Mouse (Mus musculus): ENCODE results near the gene Tuft1. TPM values are rescaled to one million over a fixed set of nuclear protein-coding genes. Genes with fewer than 3 reads are reported as not detected.
"Not testable (repeated sequence)": the region's sequence is repeated elsewhere in the genome, so short reads cannot be mapped to it uniquely, and the experiment has no call there.

Gene Tuft1
- polyA plus RNA-seq, 1 experiment from 2014 or later, result 10.9 TPM

GRCm38 (mm10) chr3:94689195-94689594 lies 30.5 kb upstream of the Tuft1 start:
- not testable (repeated sequence) for H3K4me2 ChIP-seq; H3K36me3 ChIP-seq (replicated peaks); ATAC-seq (ENCODE audit: insufficient read depth); H3K9me3 ChIP-seq (replicated peaks); H3K9ac ChIP-seq; H3K27me3 ChIP-seq; H3K4me3 ChIP-seq (replicated peaks); H3K27ac ChIP-seq (replicated peaks)
- H3K4me1 ChIP-seq (replicated peaks), result peaks cover 60% of the 10 kb centered on the region
- WGBS (ENCODE audit: insufficient replicate concordance), result 36% methylated on average over 1 of the region's 1 CpGs

DNA sequence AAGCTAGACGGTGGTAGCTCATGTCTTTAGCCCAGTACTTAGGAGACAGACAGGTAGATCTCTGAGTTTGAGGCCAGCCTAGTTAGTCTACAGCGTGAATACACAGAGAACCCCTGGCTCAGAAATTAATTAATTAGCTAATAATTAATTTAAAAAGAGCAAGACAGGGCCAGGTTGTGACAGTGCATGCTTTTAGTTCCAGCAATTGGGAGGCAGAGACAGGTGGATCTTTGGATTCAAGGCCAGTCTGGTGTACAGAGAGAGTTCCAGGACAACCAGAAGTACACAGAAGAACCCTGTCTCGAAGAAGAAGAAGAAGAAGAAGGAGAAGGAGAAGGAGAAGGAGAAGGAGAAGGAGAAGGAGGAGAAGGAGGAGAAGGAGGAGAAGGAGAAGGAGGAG lies 30.0 kb upstream of the Tuft1 start:
- peaks cover 62% of the 10 kb centered on the region for H3K4me1 ChIP-seq (replicated peaks)
- not testable (repeated sequence) for H3K27ac ChIP-seq (replicated peaks); H3K27me3 ChIP-seq; H3K4me3 ChIP-seq (replicated peaks); H3K36me3 ChIP-seq (replicated peaks); H3K9ac ChIP-seq; ATAC-seq (ENCODE audit: insufficient read depth); H3K9me3 ChIP-seq (replicated peaks); H3K4me2 ChIP-seq
- WGBS (ENCODE audit: insufficient replicate concordance), result 87% methylated on average over 3 of the region's 3 CpGs

DNA sequence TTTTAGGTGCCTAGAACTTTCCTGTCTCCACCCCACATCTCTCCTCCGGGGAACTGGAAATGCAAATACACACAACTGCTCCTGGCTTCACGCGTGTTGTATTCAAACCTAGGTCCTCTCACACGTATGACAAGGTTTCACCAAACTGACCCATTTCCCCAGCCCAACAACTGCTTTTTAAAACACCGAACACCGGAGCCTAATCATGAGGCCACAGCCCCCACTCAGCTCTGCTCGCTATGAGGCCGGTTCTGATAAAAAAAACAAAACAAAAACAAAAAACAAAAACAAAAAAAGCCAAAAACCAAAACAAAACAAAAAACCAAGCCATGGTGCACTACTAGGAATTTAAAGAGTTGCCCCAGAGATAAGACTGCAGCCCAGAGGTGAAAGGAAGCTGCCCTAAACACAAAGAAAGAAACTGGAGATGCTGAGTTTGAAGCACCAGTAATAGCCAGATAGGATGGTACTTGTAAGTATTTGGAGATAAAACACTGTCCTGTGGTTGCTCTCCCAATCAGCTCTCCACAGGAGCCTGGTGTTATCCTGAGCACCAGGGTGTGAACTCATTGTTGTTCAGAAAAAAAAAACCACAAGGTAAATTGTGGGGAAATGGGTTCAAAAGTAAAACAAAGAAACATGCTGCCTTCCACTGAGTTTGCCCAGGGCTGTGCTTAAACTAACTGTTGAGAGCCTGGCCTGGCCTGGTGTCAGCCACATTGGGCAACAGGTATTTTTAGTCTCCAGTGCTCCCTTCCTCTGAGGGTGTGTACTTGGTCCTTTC lies 27.5 kb upstream of the Tuft1 start:
- H3K36me3 ChIP-seq (replicated peaks); H3K9me3 ChIP-seq (replicated peaks); H3K27me3 ChIP-seq: not testable (repeated sequence)
- Histone ChIP-seq H3K4me1 (replicated peaks) (peaks cover 66% of the 10 kb centered on the region), H3K27ac (replicated peaks) (peak overlapping the region; percentile 85), H3K4me3 (replicated peaks) (0 out of 2 replicates have a peak overlapping the region, but pooled peaks have one; percentile 6), H3K9ac (peak overlapping the region; percentile 27; the same call in 1 of the 2 replicates), H3K4me2 (peak overlapping the region; percentile 46)
- 24% methylated on average over 8 of the region's 8 CpGs for WGBS (ENCODE audit: insufficient replicate concordance)
- peak; percentile 89 for ATAC-seq (ENCODE audit: insufficient read depth)

DNA sequence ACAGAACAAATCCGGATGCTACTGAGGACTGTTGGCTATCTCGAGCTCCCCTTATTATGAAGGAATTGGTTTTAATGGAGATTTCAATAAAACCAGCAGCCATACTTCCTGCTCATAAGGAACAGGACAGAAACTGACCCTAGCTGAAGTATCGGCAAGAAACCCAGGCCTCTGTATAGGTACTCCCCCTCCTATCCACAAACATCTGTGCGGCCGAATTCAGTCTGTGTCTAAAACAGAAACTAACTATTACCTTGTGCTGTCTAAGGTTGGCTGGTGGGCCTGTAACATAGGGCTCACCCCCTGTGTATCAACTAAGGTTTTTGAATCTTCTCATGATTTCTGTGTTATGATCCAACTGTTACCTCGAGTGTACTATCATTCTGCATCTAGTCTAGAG lies 25.0 kb upstream of the Tuft1 start:
- Histone ChIP-seq H3K4me3 (replicated peaks) (no peak overlapping the region), H3K4me2 (no peak overlapping the region), H3K9ac (no peak overlapping the region), H3K9me3 (replicated peaks) (no peaks in the 10 kb centered on the region), H3K36me3 (replicated peaks) (no peaks in the 10 kb centered on the region), H3K27ac (replicated peaks) (peak overlapping the region; percentile 61), H3K27me3 (no peaks in the 10 kb centered on the region; the same call in 1 of the 2 replicates), H3K4me1 (replicated peaks) (peaks cover 62% of the 10 kb centered on the region)
- WGBS (ENCODE audit: insufficient replicate concordance), result 76% methylated on average over 6 of the region's 6 CpGs
- ATAC-seq (ENCODE audit: insufficient read depth), result no peak

GRCm38 (mm10) chr3:94680783-94681182 lies 22.1 kb upstream of the Tuft1 start:
- Histone ChIP-seq H3K27ac (replicated peaks) (peak overlapping the region; percentile 59), H3K4me1 (replicated peaks) (peaks cover 38% of the 10 kb centered on the region), H3K4me3 (replicated peaks) (no peak overlapping the region), H3K27me3 (no peaks in the 10 kb centered on the region; the same call in 1 of the 2 replicates), H3K9ac (no peak overlapping the region), H3K9me3 (replicated peaks) (no peaks in the 10 kb centered on the region), H3K36me3 (replicated peaks) (no peaks in the 10 kb centered on the region), H3K4me2 (peak overlapping the region; percentile 20; the same call in 1 of the 2 replicates)
- WGBS (ENCODE audit: insufficient replicate concordance), result 74% methylated on average over 16 of the region's 16 CpGs
- ATAC-seq (ENCODE audit: insufficient read depth), result no peak

- not testable (repeated sequence) for H3K27me3 ChIP-seq; H3K36me3 ChIP-seq (replicated peaks); H3K9ac ChIP-seq; H3K9me3 ChIP-seq (replicated peaks); H3K4me3 ChIP-seq (replicated peaks)
- H3K27ac ChIP-seq (replicated peaks), result peak overlapping the region; percentile 59
- ATAC-seq (ENCODE audit: insufficient read depth), result peak; percentile 37; the same call in 1 of the 2 replicates
- WGBS (ENCODE audit: insufficient replicate concordance), result 67% methylated on average over 12 of the region's 12 CpGs
- H3K4me1 ChIP-seq (replicated peaks), result peaks cover 35% of the 10 kb centered on the region
- H3K4me2 ChIP-seq, result peak overlapping the region; percentile 20; the same call in 1 of the 2 replicates
Observed at GRCm38 (mm10) chr3:94680032-94680431, 21.4 kb upstream of the Tuft1 start.

GRCm38 (mm10) chr3:94679351-94679841 lies 20.7 kb upstream of the Tuft1 start:
- no peaks in the 10 kb centered on the region for H3K36me3 ChIP-seq (replicated peaks)
- ATAC-seq (ENCODE audit: insufficient read depth), result no peak
- no peak overlapping the region for H3K4me3 ChIP-seq (replicated peaks)
- no peaks in the 10 kb centered on the region; the same call in 1 of the 2 replicates for H3K27me3 ChIP-seq
- no peak overlapping the region for H3K9ac ChIP-seq
- peaks cover 33% of the 10 kb centered on the region for H3K4me1 ChIP-seq (replicated peaks)
- 68% methylated on average over 8 of the region's 8 CpGs for WGBS (ENCODE audit: insufficient replicate concordance)
- H3K4me2 ChIP-seq, result no peak overlapping the region
- peak overlapping the region; percentile 7; the same call in 1 of the 2 replicates for H3K27ac ChIP-seq (replicated peaks)
- H3K9me3 ChIP-seq (replicated peaks), result no peaks in the 10 kb centered on the region

GRCm38 (mm10) chr3:94675101-94675500 lies 16.4 kb upstream of the Tuft1 start:
- H3K4me1 ChIP-seq (replicated peaks), result peaks cover 15% of the 10 kb centered on the region
- H3K4me3 ChIP-seq (replicated peaks); ATAC-seq (ENCODE audit: insufficient read depth); H3K9ac ChIP-seq; H3K36me3 ChIP-seq (replicated peaks); H3K27ac ChIP-seq (replicated peaks); H3K9me3 ChIP-seq (replicated peaks); H3K27me3 ChIP-seq; H3K4me2 ChIP-seq: not testable (repeated sequence)
- WGBS (ENCODE audit: insufficient replicate concordance), result 53% methylated on average over 9 of the region's 9 CpGs

GRCm38 (mm10) chr3:94665896-94666295 lies 7.2 kb upstream of the Tuft1 start:
- Histone ChIP-seq H3K27ac (replicated peaks) (peak overlapping the region; percentile 86), H3K4me3 (replicated peaks) (peak overlapping the region; percentile 36), H3K4me1 (replicated peaks) (peaks cover 31% of the 10 kb centered on the region), H3K9ac (peak overlapping the region; percentile 50), H3K4me2 (peak overlapping the region; percentile 66)
- H3K27me3 ChIP-seq; H3K36me3 ChIP-seq (replicated peaks); H3K9me3 ChIP-seq (replicated peaks): not testable (repeated sequence)
- 9% methylated on average over 7 of the region's 7 CpGs for WGBS (ENCODE audit: insufficient replicate concordance)
- ATAC-seq (ENCODE audit: insufficient read depth), result peak; percentile 93

- Histone ChIP-seq H3K27ac (replicated peaks) (peak overlapping the region; percentile 86), H3K4me1 (replicated peaks) (peaks cover 34% of the 10 kb centered on the region), H3K4me3 (replicated peaks) (peak overlapping the region; percentile 36), H3K4me2 (peak overlapping the region; percentile 66)
- H3K9ac ChIP-seq; H3K36me3 ChIP-seq (replicated peaks); H3K27me3 ChIP-seq; H3K9me3 ChIP-seq (replicated peaks): not testable (repeated sequence)
- peak; percentile 88 for ATAC-seq (ENCODE audit: insufficient read depth)
- 24% methylated on average over 5 of the region's 5 CpGs for WGBS (ENCODE audit: insufficient replicate concordance)
Observed at GRCm38 (mm10) chr3:94665060-94665802, 6.6 kb upstream of the Tuft1 start.

DNA sequence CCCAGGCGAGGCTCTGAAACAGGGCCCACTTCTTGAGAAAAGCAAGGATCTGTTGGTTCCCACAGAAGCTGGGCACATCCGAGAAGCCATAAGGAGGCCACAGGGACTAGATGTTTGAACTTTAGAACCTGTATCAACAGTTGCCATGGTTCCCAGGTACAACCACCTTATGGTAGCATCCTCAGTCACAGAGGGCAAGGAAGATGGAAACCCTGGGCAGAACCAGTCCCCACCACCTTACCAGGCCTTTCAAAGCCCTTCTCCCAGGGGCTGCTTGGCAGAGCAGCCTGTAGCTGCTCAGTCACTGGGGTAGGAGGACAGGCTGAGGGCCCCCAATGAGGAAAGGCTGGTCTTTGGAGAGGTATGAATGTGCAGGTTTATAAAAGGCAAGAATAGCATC lies 2.2 kb upstream of the Tuft1 start:
- peaks cover 11% of the 10 kb centered on the region; the same call in 1 of the 2 replicates for H3K27me3 ChIP-seq
- peaks cover 43% of the 10 kb centered on the region for H3K4me1 ChIP-seq (replicated peaks)
- H3K36me3 ChIP-seq (replicated peaks); H3K4me3 ChIP-seq (replicated peaks); H3K9me3 ChIP-seq (replicated peaks); H3K9ac ChIP-seq; ATAC-seq (ENCODE audit: insufficient read depth); H3K4me2 ChIP-seq; H3K27ac ChIP-seq (replicated peaks): not testable (repeated sequence)
- 82% methylated on average over 2 of the region's 2 CpGs for WGBS (ENCODE audit: insufficient replicate concordance)

Data from liver, embryonic 15.5 days (tissue).